Mouse (Mus musculus) lung, postnatal 0 days (tissue): ENCODE data around the gene Slc4a1. TPM values are rescaled to one million over a fixed set of nuclear protein-coding genes. Genes with fewer than 3 reads are reported as not detected.

Experiments used
- ATAC-seq: fragments of 200-750 bp; cut with Nextera tagmentation; 2 replicates; pipeline ENCODE4 v1.8.0; 2017; ENCODE audit warnings: moderate library complexity
- DNase-seq: peaks from one replicate; pipeline ENCODE4 v3.0.0-alpha.2; 2016; ENCODE audit warnings: low spot score
- H3K27ac ChIP-seq: fragments of 300-500 bp; sonication (generic); 2 replicates; pipeline ENCODE4 v1.5.1; 2014; ENCODE audit warnings: antibody characterized with exemption, mild to moderate bottlenecking, low read length, mixed read lengths
- H3K27me3 ChIP-seq: fragments of 300-500 bp; sonication (generic); replicated peaks from 2 replicates; pipeline ENCODE4 v1.6.1; 2014; ENCODE audit warnings: low read length, mixed read lengths; ENCODE audit not compliant: insufficient read depth
- H3K36me3 ChIP-seq: fragments of 300-500 bp; sonication (generic); 2 replicates; pipeline ENCODE4 v1.6.1; 2014; ENCODE audit warnings: low read length, mixed read lengths; ENCODE audit not compliant: insufficient read depth
- H3K4me1 ChIP-seq: fragments of 300-500 bp; sonication (generic); 2 replicates; pipeline ENCODE4 v1.6.1; 2014; ENCODE audit warnings: antibody characterized with exemption, low read depth, low read length, mixed read lengths; ENCODE audit not compliant: insufficient read depth
- H3K4me2 ChIP-seq: fragments of 300-500 bp; sonication (generic); replicated peaks from 2 replicates; pipeline ENCODE4 v1.6.1; 2014; ENCODE audit warnings: low read depth, mild to moderate bottlenecking, low read length, moderate library complexity, mixed read lengths
- H3K4me3 ChIP-seq: fragments of 300-500 bp; sonication (generic); 2 replicates; pipeline ENCODE4 v1.5.1; 2014; ENCODE audit warnings: low read depth, low read length
- H3K9ac ChIP-seq: fragments of 300-500 bp; sonication (generic); replicated peaks from 2 replicates; pipeline ENCODE4 v1.6.1; 2014; ENCODE audit warnings: low read depth, mild to moderate bottlenecking
- H3K9me3 ChIP-seq: fragments of 300-500 bp; sonication (generic); 2 replicates; pipeline ENCODE4 v1.6.1; 2016; ENCODE audit warnings: low read length, mixed read lengths
- CTCF ChIP-seq: IDR thresholded peaks from 2 replicates; pipeline ENCODE4 v1.5.1; 2016; ENCODE audit warnings: antibody characterized with exemption, mild to moderate bottlenecking
- EP300 ChIP-seq: IDR thresholded peaks from 2 replicates; pipeline ENCODE4 v1.6.1; 2016; ENCODE audit warnings: antibody characterized with exemption, mild to moderate bottlenecking, control low read depth
- WGBS: fragments of 180-500 bp; shearing (Covaris S2); extraction: QIAGEN DNeasy Blood & Tissue Kit; methylation state at CpG from one replicate; pipeline ENCODE4 v1.1.7; 2014; 5-methylcytosine and 5-hydroxymethylcytosine counted together
- polyA plus RNA-seq: library from polyadenylated mRNA; unstranded; fragments of >200 nt; fragmentation: Nextera tagmentation; extraction: Ambion mirVana; gene quantifications from 2 replicates; pipeline ENCODE4 v1.2.1, GENCODE M21; 2015

Gene Slc4a1
- polyA plus RNA-seq, 1 experiment from 2014 or later: 9.8 TPM

GRCm38 (mm10) chr11:102400513-102401084 is 34.6 kb upstream of the Slc4a1 start:
- no peak overlapping the region for H3K27ac ChIP-seq
- peaks cover 21% of the 10 kb centered on the region; the same call in 1 of the 2 replicates for H3K27me3 ChIP-seq

GRCm38 (mm10) chr11:102399610-102400072 is 33.6 kb upstream of the Slc4a1 start:
- 3% methylated on average over 28 of the region's 34 CpGs for WGBS
- Histone ChIP-seq H3K4me3 (no peak overlapping the region), H3K9me3 (no peaks in the 10 kb centered on the region), H3K4me1 (peaks cover 4% of the 10 kb centered on the region; the same call in 1 of the 2 replicates), H3K36me3 (peaks cover 10% of the 10 kb centered on the region), H3K27ac (no peak overlapping the region), H3K4me2 (peak overlapping the region; percentile 37), H3K9ac (no peak overlapping the region), H3K27me3 (peaks cover 21% of the 10 kb centered on the region; the same call in 1 of the 2 replicates)
- no peak for DNase-seq
- no peak for TF ChIP-seq CTCF
- no peak for TF ChIP-seq EP300
- ATAC-seq: no peak

More at GRCm38 (mm10) chr11:102400513-102401084, 34.6 kb upstream of the Slc4a1 start:
- peaks cover 4% of the 10 kb centered on the region; the same call in 1 of the 2 replicates for H3K4me1 ChIP-seq
- no peaks in the 10 kb centered on the region for H3K9me3 ChIP-seq
- 18% methylated on average over 12 of the region's 12 CpGs for WGBS
- no peak overlapping the region for H3K4me3 ChIP-seq
- ATAC-seq (no peak), DNase-seq (no peak)
- H3K36me3 ChIP-seq: peaks cover 10% of the 10 kb centered on the region
- no peak overlapping the region for H3K9ac ChIP-seq
- no peak overlapping the region for H3K4me2 ChIP-seq
- no peak for TF ChIP-seq EP300
- TF ChIP-seq CTCF: no peak

- 0 out of 2 replicates have a peak overlapping the region, but pooled peaks have one; percentile 37 for H3K4me2 ChIP-seq
- ATAC-seq: no peak
- no peak overlapping the region for H3K27ac ChIP-seq
- peaks cover 4% of the 10 kb centered on the region; the same call in 1 of the 2 replicates for H3K4me1 ChIP-seq
- 12% methylated on average over 15 of the region's 15 CpGs for WGBS
- H3K36me3 ChIP-seq: peaks cover 10% of the 10 kb centered on the region
- no peak overlapping the region for H3K4me3 ChIP-seq
- H3K27me3 ChIP-seq: peaks cover 21% of the 10 kb centered on the region; the same call in 1 of the 2 replicates
- no peak for DNase-seq
- no peaks in the 10 kb centered on the region for H3K9me3 ChIP-seq
- H3K9ac ChIP-seq: no peak overlapping the region
- no peak for TF ChIP-seq CTCF
- TF ChIP-seq EP300: no peak
Measured at GRCm38 (mm10) chr11:102399107-102399506, 33.1 kb upstream of the Slc4a1 start.

DNA sequence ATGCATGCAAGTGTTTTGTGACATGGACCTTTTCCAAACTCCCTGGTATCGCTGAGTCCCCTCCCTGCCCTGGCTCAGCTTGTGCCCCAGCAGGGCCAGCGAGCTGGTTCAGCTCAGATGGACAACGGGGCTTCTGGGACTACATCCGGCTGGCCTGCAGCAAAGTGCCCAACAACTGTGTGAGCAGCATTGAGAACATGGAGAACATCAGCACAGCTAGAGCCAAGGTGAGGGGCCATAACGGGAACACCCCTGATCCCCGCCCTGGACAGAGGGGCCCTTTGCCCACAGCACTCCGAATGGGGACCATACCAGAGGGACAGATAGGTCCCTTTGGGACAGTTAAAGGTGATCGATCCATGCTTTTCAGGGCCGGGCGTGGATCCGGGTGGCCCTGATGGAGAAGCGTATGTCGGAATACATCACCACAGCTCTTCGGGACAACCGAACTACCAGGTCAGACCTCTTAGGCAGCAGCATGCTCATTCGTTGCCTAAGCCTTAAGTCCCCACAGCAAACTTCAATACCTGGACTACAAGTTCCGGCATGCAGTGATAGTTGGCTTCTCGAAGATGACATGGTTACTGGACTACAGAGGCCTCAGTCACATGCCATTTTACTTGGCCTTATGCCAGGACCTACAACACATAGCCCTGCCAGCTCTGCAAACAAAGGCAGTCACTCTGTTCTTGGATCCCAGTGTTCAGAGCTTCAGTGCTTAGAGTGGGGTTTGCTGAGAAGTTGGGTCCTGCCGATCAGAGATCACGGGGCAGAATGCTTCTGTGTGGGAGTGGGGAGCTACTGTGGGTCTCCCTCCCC is 32.2 kb upstream of the Slc4a1 start:
- peaks cover 10% of the 10 kb centered on the region for H3K4me1 ChIP-seq
- no peak for TF ChIP-seq EP300
- TF ChIP-seq CTCF: no peak
- no peak overlapping the region for H3K4me2 ChIP-seq
- H3K36me3 ChIP-seq: peaks cover 4% of the 10 kb centered on the region
- no peaks in the 10 kb centered on the region for H3K9me3 ChIP-seq
- H3K27ac ChIP-seq: no peak overlapping the region
- WGBS: 72% methylated on average over 20 of the region's 20 CpGs
- H3K4me3 ChIP-seq: no peak overlapping the region
- ATAC-seq (peak; percentile 40; the same call in 1 of the 2 replicates), DNase-seq (peak; percentile 65)
- peaks cover 21% of the 10 kb centered on the region; the same call in 1 of the 2 replicates for H3K27me3 ChIP-seq
- H3K9ac ChIP-seq: no peak overlapping the region

DNA sequence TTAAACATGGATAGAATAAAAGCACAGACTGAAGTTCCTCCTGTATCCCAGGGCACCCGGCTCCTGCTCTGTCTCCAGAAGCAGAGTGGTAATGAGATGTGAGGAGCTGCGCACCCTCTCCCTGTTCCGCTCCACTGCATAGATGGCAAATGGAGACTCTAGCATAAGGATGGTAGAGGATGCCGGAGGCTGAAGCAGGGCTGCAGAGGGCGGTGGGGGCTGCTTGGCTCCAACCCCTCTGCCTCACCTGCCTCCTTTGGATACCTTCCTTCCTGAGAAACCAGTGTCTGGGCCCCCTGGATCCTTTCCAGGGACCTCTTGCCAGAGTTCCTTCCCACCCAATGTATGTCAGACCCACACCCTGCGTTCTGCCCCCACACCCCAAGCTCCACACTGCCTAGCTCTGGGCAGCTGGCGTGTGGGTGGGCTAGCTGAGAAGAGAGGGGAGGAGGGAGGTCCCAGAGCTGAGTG is 30.7 kb upstream of the Slc4a1 start:
- Histone ChIP-seq H3K27me3 (peaks cover 21% of the 10 kb centered on the region; the same call in 1 of the 2 replicates), H3K27ac (no peak overlapping the region), H3K4me2 (no peak overlapping the region), H3K9me3 (no peaks in the 10 kb centered on the region), H3K4me3 (no peak overlapping the region), H3K4me1 (peaks cover 10% of the 10 kb centered on the region), H3K9ac (no peak overlapping the region), H3K36me3 (no peaks in the 10 kb centered on the region)
- 73% methylated on average over 7 of the region's 7 CpGs for WGBS
- DNase-seq (no peak), ATAC-seq (no peak)
- TF ChIP-seq CTCF (no peak), EP300 (no peak)

GRCm38 (mm10) chr11:102396263-102396662 is 30.3 kb upstream of the Slc4a1 start:
- Histone ChIP-seq H3K36me3 (no peaks in the 10 kb centered on the region), H3K27ac (no peak overlapping the region), H3K4me1 (peaks cover 10% of the 10 kb centered on the region), H3K4me2 (no peak overlapping the region), H3K9ac (no peak overlapping the region), H3K9me3 (no peaks in the 10 kb centered on the region), H3K27me3 (peaks cover 21% of the 10 kb centered on the region; the same call in 1 of the 2 replicates), H3K4me3 (no peak overlapping the region)
- 46% methylated on average over 6 of the region's 6 CpGs for WGBS
- TF ChIP-seq CTCF (no peak), EP300 (no peak)
- ATAC-seq: no peak
- DNase-seq: no peak
